Mouse (Mus musculus) intestine, embryonic 14.5 days (tissue): ENCODE data around the gene Ndufaf3. TPM values are rescaled to one million over a fixed set of nuclear protein-coding genes. Genes with fewer than 3 reads are reported as not detected.

Experiments
- ATAC-seq: fragments of 200-750 bp; cut with Nextera tagmentation; replicated peaks from 2 replicates; pipeline ENCODE4 v1.8.0; 2017; ENCODE audit warnings: low read depth, moderate number of reproducible peaks, moderate TSS enrichment, moderate library complexity; ENCODE audit not compliant: low FRiP score, low TSS enrichment
- DNase-seq: peaks from one replicate; pipeline ENCODE4 v3.0.0-alpha.2; 2018; ENCODE audit warnings: low spot score
- H3K27ac ChIP-seq: fragments of 300-500 bp; sonication (generic); 2 replicates; pipeline ENCODE4 v1.5.1; 2014; ENCODE audit warnings: low read depth, mild to moderate bottlenecking, control low read depth
- H3K27me3 ChIP-seq: fragments of 300-500 bp; sonication (generic); replicated peaks from 2 replicates; pipeline ENCODE4 v1.6.1; 2014; ENCODE audit warnings: low read length, control low read depth; ENCODE audit not compliant: control insufficient read depth, insufficient read depth
- H3K36me3 ChIP-seq: fragments of 300-500 bp; sonication (generic); 2 replicates; pipeline ENCODE4 v1.6.1; 2014; ENCODE audit warnings: low read length, control low read depth; ENCODE audit not compliant: control insufficient read depth, insufficient read depth
- H3K4me1 ChIP-seq: fragments of 300-500 bp; sonication (generic); replicated peaks from 2 replicates; pipeline ENCODE4 v1.6.1; 2014; ENCODE audit warnings: low read length, control low read depth, mixed read lengths; ENCODE audit not compliant: control insufficient read depth, insufficient read depth
- H3K4me2 ChIP-seq: fragments of 300-500 bp; sonication (generic); 2 replicates; pipeline ENCODE4 v1.6.1; 2014; ENCODE audit warnings: low read length
- H3K4me3 ChIP-seq: fragments of 300-500 bp; sonication (generic); 2 replicates; pipeline ENCODE4 v1.5.1; 2014; ENCODE audit warnings: low read depth, low read length, control low read depth, mixed read lengths
- H3K9ac ChIP-seq: fragments of 300-500 bp; sonication (generic); 2 replicates; pipeline ENCODE4 v1.6.1; 2014; ENCODE audit warnings: mild to moderate bottlenecking, low read length
- H3K9me3 ChIP-seq: fragments of 300-500 bp; sonication (generic); 2 replicates; pipeline ENCODE4 v1.6.1; 2016; ENCODE audit warnings: low read length, control low read depth; ENCODE audit not compliant: control insufficient read depth
- WGBS: fragments of 180-500 bp; shearing (Covaris S2); extraction: QIAGEN DNeasy Blood & Tissue Kit; methylation state at CpG from one replicate; pipeline ENCODE4 v1.1.7; 2014; 5-methylcytosine and 5-hydroxymethylcytosine counted together
- microRNA counts: library from miRNA; unstranded; fragments of <30 nt; microRNA quantifications from one replicate; lab custom pipeline; 2016
- microRNA-seq: library from miRNA; unstranded; fragments of <30 nt; microRNA quantifications from one replicate; pipeline ENCODE4, GENCODE M21; 2016
- polyA plus RNA-seq: library from polyadenylated mRNA; unstranded; fragments of >200 nt; fragmentation: Nextera tagmentation; extraction: Ambion mirVana; gene quantifications from 2 replicates; pipeline ENCODE4 v1.2.1, GENCODE M21; 2014

Ndufaf3 gene
- polyA plus RNA-seq, 1 experiment from 2014 or later, result 37.0 TPM

DNA sequence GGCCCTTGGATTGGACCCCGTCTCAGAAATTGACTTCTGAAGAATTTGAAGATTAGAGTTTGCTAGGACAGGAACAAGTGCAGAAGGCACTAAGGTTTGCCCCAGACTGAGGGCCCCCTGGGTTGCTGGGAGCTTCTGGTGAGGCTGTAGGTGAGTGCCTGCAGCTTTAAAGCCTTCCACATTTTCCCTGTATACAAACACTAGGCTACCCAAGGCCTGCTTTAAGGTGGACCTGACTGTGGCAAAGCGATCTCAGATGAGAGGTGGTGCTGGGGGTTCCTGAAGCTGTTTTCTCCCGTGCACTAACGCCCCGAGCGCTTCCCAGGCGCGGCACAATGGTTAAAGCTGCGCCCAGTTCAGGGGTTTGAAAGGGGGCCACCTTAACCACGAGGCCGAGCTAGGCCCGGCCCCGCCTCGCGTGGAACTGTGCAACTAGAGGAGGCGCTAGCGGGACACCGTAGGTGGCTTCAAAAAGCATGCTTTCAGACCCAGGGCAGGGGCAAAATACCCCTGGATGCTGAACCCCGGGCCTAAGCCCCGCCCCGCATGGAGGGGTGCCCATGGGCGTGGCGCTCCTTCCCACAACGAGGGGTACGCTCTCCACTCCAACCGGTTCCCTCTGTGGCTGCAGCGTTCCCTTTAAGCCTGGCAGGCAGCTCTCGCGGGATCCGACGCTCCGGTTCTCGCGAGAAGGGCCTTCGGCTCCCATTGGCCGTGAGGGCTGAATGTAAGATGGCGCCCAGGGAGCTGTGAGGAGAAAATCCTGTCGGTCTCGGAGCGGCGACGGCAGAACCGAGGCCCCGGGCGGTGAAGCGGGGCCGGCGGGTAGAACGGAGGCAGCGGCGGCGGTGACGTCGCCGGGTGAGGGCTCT is 50.6 kb downstream of the Ndufaf3 start, which contains the start of gene Qrich1:
Gene Qrich1, plus strand, starts transcription at position 427 of the 872 bp plus-strand sequence.
- peak within 1 kb of the TSS; percentile 99 for H3K27ac ChIP-seq
- no peaks in the 10 kb centered on the region for H3K27me3 ChIP-seq
- no peaks in the 10 kb centered on the region for H3K9me3 ChIP-seq
- H3K9ac ChIP-seq, result peak within 1 kb of the TSS; percentile 99
- DNase-seq, result peak; percentile 95
- H3K4me2 ChIP-seq, result peak within 1 kb of the TSS; percentile 74
- H3K4me3 ChIP-seq, result peak within 1 kb of the TSS; percentile 98
- H3K36me3 ChIP-seq, result peaks cover 55% of the 10 kb centered on the region
- WGBS, result under 1% methylated on average over 55 of the region's 55 CpGs
- peaks cover 10% of the 10 kb centered on the region; the same call in 1 of the 2 replicates for H3K4me1 ChIP-seq
- ATAC-seq, result peak; percentile 98

MicroRNA genes within 50 kb of the gene (microRNA counts, 519-probe panel; counts per million panel counts)
- microRNA mmu-miR-191 (lab: Ali Mortazavi, UCI) (3,764 counts per million, percentile 54 among the panel's probes with 10 or more counts), microRNA mmu-miR-425 (lab: Ali Mortazavi, UCI) (3,307 counts per million, percentile 42 among the panel's probes with 10 or more counts)

Small RNAs within 50 kb of the gene (microRNA-seq; reads per million reads assigned to microRNA genes)
- gene Gm24083 (not detected), gene Mir191 (not detected), gene Mir425 (2,770 reads per million, percentile 86 among the genes with 10 or more reads in this experiment)

Other genes starting within 250 kb of the Ndufaf3 start
- gene Gpx1, start 228.5 kb downstream of the Ndufaf3 start, polyA plus RNA-seq, result 760 and 815 TPM in 2 replicates
- gene Usp4, start 219.6 kb downstream of the Ndufaf3 start, polyA plus RNA-seq, result 103 and 114 TPM in 2 replicates
- gene 1700102P08Rik, start 174.6 kb downstream of the Ndufaf3 start, polyA plus RNA-seq, result 0.55 and 0.66 TPM in 2 replicates
- 1.5 and 1.7 TPM in 2 replicates for gene Ccdc36, start 138.9 kb downstream of the Ndufaf3 start, polyA plus RNA-seq
- not detected in 2 replicates for gene BC048562, start 131.0 kb downstream of the Ndufaf3 start, polyA plus RNA-seq
- gene Ccdc71, start 106.9 kb downstream of the Ndufaf3 start, polyA plus RNA-seq, result 43.9 and 49.7 TPM in 2 replicates
- gene Klhdc8b, start 105.9 kb downstream of the Ndufaf3 start, polyA plus RNA-seq, result 59.9 and 60.7 TPM in 2 replicates
- gene Lamb2, start 87.7 kb downstream of the Ndufaf3 start, polyA plus RNA-seq, result 32.3 and 33.7 TPM in 2 replicates
- 51.6 and 53.5 TPM in 2 replicates for gene Usp19, start 76.8 kb downstream of the Ndufaf3 start, polyA plus RNA-seq
- 119 and 128 TPM in 2 replicates for gene Qars, start 59.7 kb downstream of the Ndufaf3 start, polyA plus RNA-seq
- 122 and 133 TPM in 2 replicates for gene Qrich1, start 50.6 kb downstream of the Ndufaf3 start, polyA plus RNA-seq
- gene Impdh2, start 7.1 kb downstream of the Ndufaf3 start, polyA plus RNA-seq, result 226 and 246 TPM in 2 replicates
- 127 and 146 TPM in 2 replicates for gene Dalrd3, start 2.5 kb upstream of the Ndufaf3 start, polyA plus RNA-seq
- gene Wdr6, start 11.3 kb upstream of the Ndufaf3 start, polyA plus RNA-seq, result 82.0 and 95.0 TPM in 2 replicates
- 5.9 and 7.0 TPM in 2 replicates for gene P4htm, start 30.2 kb upstream of the Ndufaf3 start, polyA plus RNA-seq
- 43.1 and 46.7 TPM in 2 replicates for gene Arih2, start 82.0 kb upstream of the Ndufaf3 start, polyA plus RNA-seq
- gene Slc25a20, start 94.7 kb upstream of the Ndufaf3 start, polyA plus RNA-seq, result 29.1 and 34.5 TPM in 2 replicates
- 52.3 and 54.4 TPM in 2 replicates for gene Prkar2a, start 121.9 kb upstream of the Ndufaf3 start, polyA plus RNA-seq
- 107 and 110 TPM in 2 replicates for gene Ip6k2, start 216.4 kb upstream of the Ndufaf3 start, polyA plus RNA-seq
- gene Nckipsd, start 240.9 kb upstream of the Ndufaf3 start, polyA plus RNA-seq, result 14.3 and 15.3 TPM in 2 replicates